Mouse (Mus musculus) midbrain, embryonic 13.5 days (tissue): Measurements from ENCODE around the gene Acot2. TPM values are rescaled to one million over a fixed set of nuclear protein-coding genes. Genes with fewer than 3 reads are reported as not detected.

Experiments
- polyA plus RNA-seq: library from polyadenylated mRNA; unstranded; fragments of >200 nt; fragmentation: Nextera tagmentation; extraction: Ambion mirVana; gene quantifications from 2 replicates; pipeline ENCODE4 v1.2.1, GENCODE M21; 2015

The Acot2 gene
- polyA plus RNA-seq, 1 experiment from 2014 or later = 10.6 TPM

Other genes starting within 250 kb of the Acot2 start
- 0.08 and 0.11 TPM in 2 replicates for gene Papln, start 224.2 kb upstream of the Acot2 start, polyA plus RNA-seq
- gene Numb, start 65.9 kb upstream of the Acot2 start, polyA plus RNA-seq = 22.1 and 23.6 TPM in 2 replicates
- 9.1 and 12.1 TPM in 2 replicates for gene Riox1, start 37.3 kb upstream of the Acot2 start, polyA plus RNA-seq
- gene Heatr4, start 3.0 kb upstream of the Acot2 start, polyA plus RNA-seq = not detected in 2 replicates
- 64.6 and 66.8 TPM in 2 replicates for gene Acot1, start 21.6 kb downstream of the Acot2 start, polyA plus RNA-seq
- gene Acot4, start 50.5 kb downstream of the Acot2 start, polyA plus RNA-seq = 0.05 and 0.09 TPM in 2 replicates
- gene Gm49366, start 51.1 kb downstream of the Acot2 start, polyA plus RNA-seq = not detected in 2 replicates
- 0.70 and 1.0 TPM in 2 replicates for gene Acot3, start 64.3 kb downstream of the Acot2 start, polyA plus RNA-seq
- not detected in 2 replicates for gene Acot5, start 81.5 kb downstream of the Acot2 start, polyA plus RNA-seq
- 0.81 and 0.96 TPM in 2 replicates for gene Acot6, start 112.8 kb downstream of the Acot2 start, polyA plus RNA-seq
- gene Dnal1, start 126.5 kb downstream of the Acot2 start, polyA plus RNA-seq = 7.8 and 9.7 TPM in 2 replicates
- 5.5 and 6.5 TPM in 2 replicates for gene Pnma1, start 160.6 kb downstream of the Acot2 start, polyA plus RNA-seq
- gene Elmsan1, start 231.0 kb downstream of the Acot2 start, polyA plus RNA-seq = 3.6 and 5.2 TPM in 2 replicates